Mouse (Mus musculus) cortical plate, adult 2 months (tissue): Measurements from ENCODE around the gene Rcor2.

Experiments
- CTCF ChIP-seq: fragments of 200-500 bp; IDR thresholded peaks from 2 replicates; pipeline ENCODE4 v1.5.1; 2011; ENCODE audit warnings: mild to moderate bottlenecking, control low read depth, low read length; ENCODE audit not compliant: insufficient read depth; ENCODE audit errors: extremely low read depth
- POLR2A ChIP-seq: fragments of 200-500 bp; IDR thresholded peaks from 2 replicates; pipeline ENCODE4 v1.6.1; 2011; ENCODE audit warnings: mild to moderate bottlenecking, low read length, control low read depth; ENCODE audit not compliant: insufficient read depth; ENCODE audit errors: extremely low read depth

- no peak for TF ChIP-seq CTCF
- TF ChIP-seq POLR2A: no peak
Measured at GRCm38 (mm10) chr19:7320181-7320580, 53.1 kb downstream of the Rcor2 start.
